Mouse (Mus musculus) heart, embryonic 13.5 days (tissue): ENCODE data around the gene Gm16506. TPM values are rescaled to one million over a fixed set of nuclear protein-coding genes. Genes with fewer than 3 reads are reported as not detected.
"Not testable (repeated sequence)": the region's sequence is repeated elsewhere in the genome, so short reads cannot be mapped to it uniquely, and the experiment has no call there.

ENCODE experiments used
- ATAC-seq: fragments of 200-750 bp; cut with Nextera tagmentation; 2 replicates; pipeline ENCODE4 v1.8.0; 2017; ENCODE audit warnings: moderate TSS enrichment; ENCODE audit not compliant: insufficient number of reproducible peaks, low FRiP score, low TSS enrichment; ENCODE audit errors: extremely low read depth
- H3K27ac ChIP-seq: fragments of 300-500 bp; sonication (generic); replicated peaks from 2 replicates; pipeline ENCODE4 v1.5.1; 2015; ENCODE audit warnings: moderate library complexity, mild to moderate bottlenecking, inconsistent platforms
- H3K27me3 ChIP-seq: fragments of 300-500 bp; sonication (generic); replicated peaks from 2 replicates; pipeline ENCODE4 v1.6.1; 2015; ENCODE audit warnings: mild to moderate bottlenecking, inconsistent platforms
- H3K36me3 ChIP-seq: fragments of 300-500 bp; sonication (generic); 2 replicates; pipeline ENCODE4 v1.6.1; 2015; ENCODE audit warnings: mild to moderate bottlenecking, inconsistent platforms
- H3K4me1 ChIP-seq: fragments of 300-500 bp; sonication (generic); 2 replicates; pipeline ENCODE4 v1.6.1; 2015; ENCODE audit warnings: inconsistent platforms
- H3K4me2 ChIP-seq: fragments of 300-500 bp; sonication (generic); 2 replicates; pipeline ENCODE4 v1.6.1; 2015; ENCODE audit warnings: inconsistent platforms, mild to moderate bottlenecking, moderate library complexity
- H3K4me3 ChIP-seq: fragments of 300-500 bp; sonication (generic); 2 replicates; pipeline ENCODE4 v1.5.1; 2015; ENCODE audit warnings: moderate library complexity, mild to moderate bottlenecking, inconsistent platforms
- H3K9ac ChIP-seq: fragments of 300-500 bp; sonication (generic); 2 replicates; pipeline ENCODE4 v1.6.1; 2015; ENCODE audit warnings: inconsistent platforms, mild to moderate bottlenecking, moderate library complexity
- H3K9me3 ChIP-seq: fragments of 300-500 bp; sonication (generic); 2 replicates; pipeline ENCODE4 v1.6.1; 2016; ENCODE audit warnings: inconsistent platforms
- WGBS: fragments of 180-500 bp; shearing (Covaris S2); methylation state at CpG from one replicate; pipeline ENCODE4 v1.1.7; 2015; ENCODE audit warnings: mixed read lengths; 5-methylcytosine and 5-hydroxymethylcytosine counted together
- polyA plus RNA-seq: library from polyadenylated mRNA; unstranded; fragments of >200 nt; fragmentation: Nextera tagmentation; extraction: Ambion mirVana; gene quantifications from 2 replicates; pipeline ENCODE4 v1.2.1, GENCODE M21; 2015

The Gm16506 gene
- polyA plus RNA-seq, result not detected in 2 replicates

- 79% methylated on average over 3 of the region's 3 CpGs for WGBS
- H3K4me2 ChIP-seq, ATAC-seq: not testable (repeated sequence)
These were observed at the start of gene Gm16506 for GRCm38 (mm10) chr14:43727385-43727784. Gene Gm16506, minus strand, starts transcription at chr14:43727485.

DNA sequence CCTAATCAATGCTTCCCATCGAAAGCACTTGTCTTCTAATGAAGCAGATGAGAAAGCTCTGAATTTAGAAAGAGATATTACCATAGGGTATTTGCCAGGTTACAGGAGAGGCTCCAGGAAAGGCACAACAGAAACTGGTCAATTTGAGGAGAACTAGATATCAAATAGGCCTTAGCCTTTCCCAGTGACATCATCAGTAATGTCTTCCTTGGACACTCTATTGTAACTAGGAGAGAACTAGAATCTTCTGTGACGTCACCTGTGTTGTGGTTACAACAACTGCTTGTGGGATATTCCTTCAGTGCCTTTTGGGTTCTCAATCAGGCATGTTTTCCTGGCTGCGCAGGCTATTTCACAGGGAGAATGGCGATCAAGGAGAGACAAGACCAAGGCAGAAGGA, 20.3 kb upstream of the Gm16506 start, which contains the start of gene Gm6526:
Gene Gm6526 (plus strand): TSS at position 301 of the 400 bp plus-strand sequence.
- H3K4me2 ChIP-seq, H3K9me3 ChIP-seq, H3K27me3 ChIP-seq, H3K4me1 ChIP-seq, ATAC-seq, H3K4me3 ChIP-seq, H3K27ac ChIP-seq, H3K36me3 ChIP-seq, H3K9ac ChIP-seq: not testable (repeated sequence)
- WGBS, result 66% methylated on average over 4 of the region's 4 CpGs

More at GRCm38 (mm10) chr14:43727385-43727784, at the start of gene Gm16506:
- H3K9ac ChIP-seq, H3K4me3 ChIP-seq, H3K27me3 ChIP-seq, H3K27ac ChIP-seq, H3K9me3 ChIP-seq, H3K36me3 ChIP-seq, H3K4me1 ChIP-seq: not testable (repeated sequence)

- 73% methylated on average over 4 of the region's 4 CpGs for WGBS
- H3K4me2 ChIP-seq, H3K27ac ChIP-seq, H3K9ac ChIP-seq, H3K4me1 ChIP-seq, H3K27me3 ChIP-seq, H3K36me3 ChIP-seq, ATAC-seq, H3K4me3 ChIP-seq, H3K9me3 ChIP-seq: not testable (repeated sequence)
These were observed 29.7 kb downstream of the Gm16506 start, which contains the start of gene Gm7324 for GRCm38 (mm10) chr14:43697621-43698020. Gene Gm7324, plus strand, starts transcription at chr14:43697828.

DNA sequence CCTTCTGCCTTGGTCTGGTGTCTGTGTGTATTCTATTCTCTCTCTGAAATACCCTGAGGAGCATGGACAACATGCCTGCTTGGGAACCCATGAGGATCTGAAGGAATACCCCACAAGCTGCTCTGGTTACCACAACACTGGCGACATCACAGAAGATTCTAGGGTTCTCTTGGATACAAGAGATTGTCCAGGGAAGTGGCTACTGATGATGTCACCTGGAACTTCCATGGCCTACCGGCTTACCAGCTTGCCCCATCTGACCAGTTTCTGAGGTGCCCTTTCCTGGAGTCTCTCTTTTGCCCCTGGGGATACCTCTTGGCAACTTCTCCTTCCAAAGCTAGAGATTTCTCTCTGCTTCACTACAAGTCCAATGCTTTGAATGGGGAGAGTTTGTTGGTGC, 50.2 kb downstream of the Gm16506 start, which contains the start of gene Gm8165:
Gene Gm8165 (minus strand): TSS at position 101 of the 400 bp plus-strand sequence.
- H3K36me3 ChIP-seq, H3K4me2 ChIP-seq, H3K9ac ChIP-seq, H3K27me3 ChIP-seq, H3K27ac ChIP-seq, H3K4me1 ChIP-seq, H3K4me3 ChIP-seq, H3K9me3 ChIP-seq, ATAC-seq: not testable (repeated sequence)
- 50% methylated on average over 1 of the region's 2 CpGs for WGBS

Other genes starting within 250 kb of the Gm16506 start
- gene Gm5799, start 183.9 kb downstream of the Gm16506 start, polyA plus RNA-seq, result not detected in 2 replicates
- not detected in 2 replicates for gene Gm17654, start 148.3 kb downstream of the Gm16506 start, polyA plus RNA-seq
- gene Gm10375, start 119.5 kb downstream of the Gm16506 start, polyA plus RNA-seq, result not detected in 2 replicates
- not detected in 2 replicates for gene Gm8165, start 50.3 kb downstream of the Gm16506 start, polyA plus RNA-seq
- 0.49 and 0.85 TPM in 2 replicates for gene Gm7324, start 29.7 kb downstream of the Gm16506 start, polyA plus RNA-seq
- not detected in 2 replicates for gene Gm6526, start 20.4 kb upstream of the Gm16506 start, polyA plus RNA-seq
- not detected in 2 replicates for gene Gm8180, start 57.3 kb upstream of the Gm16506 start, polyA plus RNA-seq
- gene Ear1, start 148.0 kb upstream of the Gm16506 start, polyA plus RNA-seq, result 0.32 TPM in 1 of 2 replicates, not detected in the other
- not detected in 2 replicates for gene Ear10, start 196.1 kb upstream of the Gm16506 start, polyA plus RNA-seq
- 25.4 and 28.8 TPM in 2 replicates for gene Gm8113, start 197.9 kb upstream of the Gm16506 start, polyA plus RNA-seq
- gene Ang5, start 229.6 kb upstream of the Gm16506 start, polyA plus RNA-seq, result not detected in 2 replicates